Mouse (Mus musculus): Measurements from ENCODE around the gene Hist1h4h. TPM values are rescaled to one million over a fixed set of nuclear protein-coding genes. Genes with fewer than 3 reads are reported as not detected.

Hist1h4h gene
- total RNA-seq, 2 experiments from 2014 or later = 930 to 1,063 TPM

DNA sequence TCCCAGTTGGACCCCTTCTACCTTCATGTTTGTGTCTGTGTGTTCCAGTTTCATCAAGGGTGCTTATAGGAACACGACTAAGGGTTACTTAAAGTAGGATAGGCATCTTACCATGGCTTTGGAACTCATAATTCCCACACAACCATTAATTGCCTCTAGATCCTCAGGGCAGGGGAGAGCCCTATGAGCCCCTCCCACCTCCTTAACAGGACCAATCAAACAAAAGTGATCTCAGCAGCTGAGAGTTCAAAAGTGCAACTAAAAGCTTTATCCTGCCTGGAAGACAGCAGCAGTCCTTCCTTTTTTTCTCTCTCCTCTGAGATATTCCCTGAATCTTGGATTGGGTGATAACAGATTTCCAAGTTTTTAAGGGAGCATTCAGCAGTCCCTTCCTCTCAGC, 20.7 kb upstream of the Hist1h4h start:
- no peak for DNase-seq

DNA sequence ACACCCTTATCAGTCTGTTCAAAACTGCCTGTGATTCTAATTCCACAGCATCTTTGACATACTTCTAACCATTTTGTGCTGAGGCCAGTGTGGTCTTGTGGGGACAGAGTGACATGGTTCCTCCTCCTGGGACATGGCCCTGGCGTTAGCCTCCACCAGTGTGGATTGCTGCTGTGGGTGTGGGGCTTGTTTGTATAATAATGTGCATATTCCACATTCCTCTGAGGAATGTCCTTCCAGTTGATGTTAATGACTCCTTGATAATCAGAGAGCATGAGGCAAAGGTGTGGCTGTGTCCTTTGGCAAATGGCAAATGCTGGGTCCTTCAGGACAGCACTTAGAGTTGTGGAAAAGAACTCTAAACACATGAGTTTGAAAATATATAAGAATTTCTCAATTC, 17.3 kb upstream of the Hist1h4h start:
- DNase-seq = no peak

DNA sequence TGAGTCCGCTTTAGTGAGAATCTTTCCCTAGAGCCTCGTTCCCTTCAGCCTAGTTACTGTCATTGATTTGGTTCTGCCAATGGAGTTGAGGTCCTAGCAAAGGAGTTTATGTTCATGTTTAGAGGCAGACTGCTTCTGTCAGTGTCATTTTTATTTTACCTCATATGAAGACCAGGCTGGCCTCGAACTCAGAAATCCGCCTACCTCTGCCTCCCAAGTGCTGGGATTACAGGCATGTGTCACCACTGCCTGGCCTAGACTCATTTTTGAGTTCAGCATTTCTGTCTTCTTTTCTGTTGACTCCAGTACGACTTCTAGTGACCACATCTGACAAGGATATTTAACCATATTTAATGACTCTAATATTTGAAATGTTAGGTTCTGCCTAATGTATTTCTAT, 15.6 kb upstream of the Hist1h4h start:
- DNase-seq = no peak

DNA sequence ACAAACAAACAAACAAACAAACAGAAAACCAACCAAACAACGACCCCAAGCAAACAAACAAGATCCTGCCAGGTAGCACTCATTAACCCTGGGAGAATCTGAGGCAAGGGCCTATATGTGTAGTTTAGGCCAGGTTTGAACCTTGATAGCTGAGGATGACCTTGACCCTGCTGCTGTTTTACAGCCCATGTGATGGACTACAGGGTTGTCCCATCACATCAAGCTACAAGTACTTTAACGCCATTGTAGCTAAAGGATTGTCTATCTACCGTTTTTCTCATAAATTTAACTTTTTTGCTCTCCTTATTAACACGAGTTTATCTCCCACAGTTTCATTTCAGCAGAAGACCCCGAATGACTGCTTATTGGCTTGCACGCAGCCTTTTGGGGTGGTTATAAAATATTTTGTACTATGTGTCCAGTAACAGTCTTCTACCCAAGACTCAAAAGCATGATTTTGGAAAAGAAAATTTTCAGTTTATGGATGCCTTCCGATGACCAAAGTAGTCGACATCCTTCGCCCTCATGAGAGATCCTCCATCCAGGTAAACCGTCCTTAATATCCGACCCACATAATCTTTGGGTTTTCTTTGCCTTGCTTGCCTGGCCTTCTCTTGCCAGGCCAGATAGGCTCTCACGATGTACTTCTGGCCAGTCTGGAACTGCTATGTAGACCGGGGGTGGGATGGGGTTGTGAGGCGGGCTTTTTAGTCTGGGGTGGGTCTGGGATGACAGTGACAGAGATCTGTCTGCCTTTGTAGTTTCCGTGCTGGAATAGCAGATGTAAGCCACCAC, 14.8 kb upstream of the Hist1h4h start:
- DNase-seq = no peak

DNA sequence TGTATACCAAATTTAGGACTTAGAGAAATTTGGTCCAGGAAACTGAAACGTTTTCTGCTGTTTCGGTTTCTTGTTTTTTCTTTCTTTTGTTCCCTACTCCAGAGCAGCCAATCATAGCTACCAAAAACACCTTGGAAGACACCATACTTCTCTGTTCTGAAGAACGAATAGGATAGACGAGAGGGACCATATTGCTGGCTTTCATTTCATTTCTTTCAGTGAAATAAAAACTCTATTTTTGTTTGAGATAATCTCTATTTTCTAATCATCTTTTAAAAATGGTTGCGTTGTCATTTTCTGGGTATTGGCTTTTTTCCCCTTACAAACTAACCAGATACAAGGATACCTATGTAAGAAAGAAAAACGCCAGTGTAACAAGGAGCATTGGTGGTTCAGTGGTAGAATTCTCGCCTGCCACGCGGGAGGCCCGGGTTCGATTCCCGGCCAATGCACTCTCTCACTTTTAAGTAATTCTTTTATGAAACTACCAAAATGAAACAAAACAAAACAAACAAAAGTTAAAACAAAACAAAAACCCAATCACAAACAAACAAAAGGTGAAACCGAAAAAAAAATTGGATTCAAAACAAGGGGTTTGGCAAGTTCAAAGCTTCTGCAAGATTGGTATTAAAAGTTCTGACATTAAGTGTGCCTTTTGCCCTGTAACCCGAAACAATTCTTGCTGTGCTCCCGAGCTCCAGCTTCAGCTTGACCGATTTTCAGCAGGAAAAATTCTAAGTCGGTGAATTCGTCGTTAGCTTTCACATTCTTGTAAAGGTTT, 13.8 kb upstream of the Hist1h4h start:
- peak; percentile 86 for DNase-seq

DNA sequence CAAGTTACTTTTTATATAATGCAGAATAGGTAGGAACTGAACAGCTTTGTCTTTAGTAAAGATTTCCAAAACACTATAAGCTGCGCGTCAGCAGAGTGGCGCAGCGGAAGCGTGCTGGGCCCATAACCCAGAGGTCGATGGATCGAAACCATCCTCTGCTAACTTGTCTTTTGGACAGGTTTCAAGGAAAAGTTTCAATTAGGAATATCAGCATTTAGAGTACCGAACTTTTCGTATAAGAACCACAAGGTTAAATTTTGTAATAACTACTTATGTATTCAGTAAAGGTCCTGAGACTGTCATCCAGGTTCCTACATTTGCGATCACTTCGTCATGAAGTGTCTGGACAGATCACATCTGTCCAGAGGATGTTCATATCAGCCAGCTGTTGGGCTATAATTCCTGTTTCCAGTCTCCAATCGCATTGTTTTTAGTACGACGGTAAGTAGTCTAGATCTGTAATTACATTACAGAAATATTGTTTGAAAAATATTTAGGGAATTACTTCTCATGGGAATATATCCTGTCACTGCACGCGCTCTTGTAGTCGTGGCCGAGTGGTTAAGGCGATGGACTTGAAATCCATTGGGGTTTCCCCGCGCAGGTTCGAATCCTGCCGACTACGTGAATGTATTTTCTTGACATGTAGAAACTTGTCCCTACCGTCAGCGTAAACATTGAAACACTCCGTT, 13.1 kb upstream of the Hist1h4h start:
- peak; percentile 92 for DNase-seq

DNA sequence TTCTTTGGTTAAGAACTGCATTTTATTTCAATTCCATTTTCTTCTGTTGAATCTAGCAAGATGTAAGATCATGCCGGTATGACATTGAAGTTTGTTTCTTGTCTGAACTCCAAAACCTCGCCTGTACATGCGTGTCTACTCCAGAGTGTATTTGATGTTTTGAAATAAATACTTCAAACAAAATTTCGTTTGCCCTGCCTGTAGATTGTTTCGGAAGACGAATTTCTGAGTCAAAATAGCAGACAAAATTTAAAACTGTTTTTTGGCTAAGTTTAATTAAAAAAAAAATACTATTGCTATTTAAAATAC, 12.6 kb upstream of the Hist1h4h start:
- DNase-seq = no peak

DNA sequence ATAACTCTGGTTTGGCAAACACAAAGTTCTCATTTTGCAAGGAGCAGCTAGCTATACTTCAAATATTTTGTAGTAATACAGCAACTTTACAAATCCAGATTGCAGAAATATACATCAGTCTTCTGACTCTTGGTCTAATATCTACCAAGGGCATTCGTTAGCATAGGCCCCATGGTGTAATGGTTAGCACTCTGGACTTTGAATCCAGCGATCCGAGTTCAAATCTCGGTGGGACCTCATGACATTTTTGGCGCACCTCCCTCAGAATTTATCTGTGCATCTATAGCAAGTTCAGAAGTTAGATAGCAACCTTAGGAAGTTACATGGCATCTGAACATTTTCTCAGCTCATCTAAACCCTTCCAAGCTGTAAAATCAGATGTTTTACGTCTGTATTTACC, 12.0 kb upstream of the Hist1h4h start:
- DNase-seq = peak; percentile 87

DNA sequence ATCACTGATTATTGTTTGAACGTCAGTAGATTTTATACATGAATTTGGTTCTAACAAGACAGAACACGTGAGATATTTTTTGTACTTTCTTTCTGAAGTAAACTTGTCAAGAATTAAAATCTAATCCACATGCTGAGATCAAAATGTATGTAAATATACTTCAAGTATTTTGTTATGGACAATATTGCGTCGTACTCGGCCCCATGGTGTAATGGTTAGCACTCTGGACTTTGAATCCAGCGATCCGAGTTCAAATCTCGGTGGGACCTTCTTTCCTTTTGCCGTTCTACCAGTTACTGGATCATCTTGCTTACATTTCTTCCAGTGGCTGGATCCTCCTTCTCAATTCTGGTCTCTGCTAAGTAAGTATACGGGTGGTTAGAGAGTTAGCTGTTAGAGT, 11.4 kb upstream of the Hist1h4h start:
- DNase-seq = peak; percentile 85

DNA sequence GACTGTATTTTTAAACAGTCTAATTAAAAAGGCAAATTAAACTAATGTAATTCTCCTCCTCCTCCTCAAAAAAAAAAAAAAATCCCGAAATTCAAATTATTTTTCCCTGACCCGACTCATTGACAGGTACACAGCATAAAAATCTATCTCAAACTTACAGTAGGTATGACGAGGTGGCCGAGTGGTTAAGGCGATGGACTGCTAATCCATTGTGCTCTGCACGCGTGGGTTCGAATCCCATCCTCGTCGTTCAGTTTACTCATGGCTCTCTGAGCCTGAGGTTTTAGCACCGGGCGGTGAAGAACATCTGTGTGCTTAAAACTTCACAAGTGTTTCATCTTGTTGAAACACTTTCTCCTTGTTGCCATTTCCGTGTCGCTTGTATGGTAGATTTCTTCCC, 9.1 kb upstream of the Hist1h4h start:
- DNase-seq = peak; percentile 86

DNA sequence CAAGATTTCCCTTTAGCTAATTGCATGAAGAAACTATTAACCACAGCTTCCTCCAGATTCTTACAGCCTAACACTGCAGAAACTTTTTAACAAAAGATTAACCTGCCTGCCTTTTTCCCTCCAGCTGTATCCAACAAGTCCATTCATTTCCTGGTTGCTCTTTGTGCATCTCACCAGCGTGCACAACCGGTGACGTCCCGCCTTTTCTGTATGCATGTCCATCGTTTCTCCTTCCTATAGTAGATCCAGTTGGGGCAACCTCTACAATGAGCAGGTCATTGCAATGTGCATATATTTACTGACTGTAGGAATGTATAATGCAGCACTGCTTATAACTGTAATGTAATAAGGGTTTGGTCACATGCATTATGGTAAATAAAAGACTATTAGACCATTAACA, 6.9 kb upstream of the Hist1h4h start:
- DNase-seq = no peak

DNA sequence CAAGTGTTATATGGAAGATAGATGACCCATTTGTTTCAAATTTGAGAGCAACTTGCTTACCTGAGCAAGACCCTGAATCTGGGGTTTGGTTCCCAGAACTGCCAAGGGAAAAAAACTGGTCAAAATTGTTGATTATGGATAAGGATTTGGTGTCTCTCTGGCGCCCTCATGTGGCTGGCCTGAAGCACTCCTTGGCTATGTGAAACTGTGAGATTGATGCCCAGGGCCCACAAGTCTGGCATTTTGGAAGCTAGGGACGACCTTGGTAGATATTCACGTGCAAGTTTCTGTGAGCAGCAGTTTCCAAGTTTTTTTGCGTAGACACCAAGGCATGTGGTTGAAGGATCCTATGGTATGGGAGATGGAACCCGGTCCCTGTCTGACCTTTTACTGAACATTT, 6.2 kb upstream of the Hist1h4h start:
- DNase-seq = peak; percentile 84

DNA sequence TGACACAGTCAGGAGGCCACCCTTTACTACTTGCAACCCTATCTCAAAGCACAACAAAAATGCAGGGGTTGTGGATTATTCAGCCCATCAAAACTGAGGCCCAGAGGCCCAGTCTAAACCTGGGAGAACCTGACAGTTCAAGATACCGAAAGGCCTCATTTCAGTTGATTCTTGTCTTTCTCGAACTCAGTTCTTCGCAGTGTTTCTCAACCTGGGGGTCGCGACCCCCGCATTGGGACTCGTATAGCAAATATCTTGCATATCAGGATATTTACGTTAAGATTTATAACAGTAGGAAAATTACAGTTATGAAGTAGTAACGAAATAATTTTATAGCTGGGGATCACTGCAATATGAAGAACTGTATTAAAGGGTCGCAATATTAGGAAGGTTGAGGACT, 4.9 kb upstream of the Hist1h4h start:
- no peak for DNase-seq

DNA sequence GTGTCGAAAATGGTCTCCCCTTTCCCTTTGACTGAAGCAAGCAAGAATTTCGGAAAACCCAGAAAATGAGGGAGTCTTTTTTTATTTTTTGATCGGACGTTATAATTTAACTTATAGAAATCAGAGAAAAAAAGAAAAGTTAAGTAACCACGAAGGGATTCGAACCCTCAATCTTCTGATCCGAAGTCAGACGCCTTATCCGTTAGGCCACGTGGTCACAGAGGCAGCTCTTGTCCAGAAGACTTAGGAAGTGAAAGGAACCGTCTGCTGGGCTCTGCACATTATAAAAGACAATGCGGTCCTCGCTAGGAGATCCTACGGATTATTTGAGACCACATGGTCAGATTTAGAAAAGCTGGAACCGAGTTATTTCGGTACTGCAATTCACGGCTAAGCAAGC, 4.5 kb upstream of the Hist1h4h start:
- peak; percentile 96 for DNase-seq

DNA sequence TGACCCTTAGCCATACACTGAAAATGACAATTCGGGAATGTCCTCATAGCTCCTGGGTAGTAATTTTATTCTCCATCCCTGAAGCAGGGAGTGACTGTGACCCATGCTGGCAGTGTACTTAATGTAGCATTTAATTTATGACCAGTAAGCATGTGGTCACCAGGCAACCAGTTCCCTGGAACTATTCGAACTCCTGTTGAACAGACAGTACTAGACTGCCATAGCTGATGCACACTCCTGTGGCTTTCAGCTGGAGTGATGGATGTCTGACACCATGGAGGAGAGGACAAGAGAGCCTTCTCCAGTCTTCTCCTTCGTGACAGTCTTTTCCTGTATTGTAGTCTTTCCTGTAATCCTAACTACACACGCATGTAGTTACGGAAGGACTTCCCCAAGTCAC, 1.8 kb upstream of the Hist1h4h start:
- DNase-seq = no peak

DNA sequence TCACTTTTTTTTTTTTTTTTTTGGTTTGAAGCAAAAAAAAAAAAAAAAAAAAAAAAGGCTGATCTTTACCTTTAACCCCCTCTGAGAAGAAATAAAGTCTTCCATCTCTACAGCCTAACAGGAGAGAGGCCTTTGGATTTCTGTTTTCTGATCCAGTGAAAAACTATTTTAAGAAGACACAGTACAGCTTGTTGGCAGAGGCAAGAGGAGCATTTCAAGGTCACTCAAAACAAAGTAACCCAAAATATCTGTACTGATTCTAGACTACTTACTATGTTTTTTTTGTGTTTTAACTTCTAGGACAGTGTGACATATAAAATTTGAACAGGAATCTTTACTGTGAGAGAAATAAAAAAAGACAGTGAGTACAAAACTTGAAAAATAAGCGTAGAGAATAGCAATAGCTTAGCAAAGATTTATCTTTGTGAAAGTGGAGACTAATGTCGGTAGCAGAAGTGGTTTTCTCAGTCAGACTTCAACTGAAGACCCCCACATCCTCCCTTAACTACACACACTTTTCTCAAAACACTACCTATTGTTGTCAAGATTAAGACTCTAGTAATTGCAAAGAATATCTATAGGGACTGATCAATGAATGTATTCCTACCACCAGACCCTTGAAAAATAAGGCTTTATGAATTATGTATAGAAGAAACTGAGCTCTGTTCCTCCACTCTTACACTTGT, 1.2 kb upstream of the Hist1h4h start:
- DNase-seq = no peak

DNA sequence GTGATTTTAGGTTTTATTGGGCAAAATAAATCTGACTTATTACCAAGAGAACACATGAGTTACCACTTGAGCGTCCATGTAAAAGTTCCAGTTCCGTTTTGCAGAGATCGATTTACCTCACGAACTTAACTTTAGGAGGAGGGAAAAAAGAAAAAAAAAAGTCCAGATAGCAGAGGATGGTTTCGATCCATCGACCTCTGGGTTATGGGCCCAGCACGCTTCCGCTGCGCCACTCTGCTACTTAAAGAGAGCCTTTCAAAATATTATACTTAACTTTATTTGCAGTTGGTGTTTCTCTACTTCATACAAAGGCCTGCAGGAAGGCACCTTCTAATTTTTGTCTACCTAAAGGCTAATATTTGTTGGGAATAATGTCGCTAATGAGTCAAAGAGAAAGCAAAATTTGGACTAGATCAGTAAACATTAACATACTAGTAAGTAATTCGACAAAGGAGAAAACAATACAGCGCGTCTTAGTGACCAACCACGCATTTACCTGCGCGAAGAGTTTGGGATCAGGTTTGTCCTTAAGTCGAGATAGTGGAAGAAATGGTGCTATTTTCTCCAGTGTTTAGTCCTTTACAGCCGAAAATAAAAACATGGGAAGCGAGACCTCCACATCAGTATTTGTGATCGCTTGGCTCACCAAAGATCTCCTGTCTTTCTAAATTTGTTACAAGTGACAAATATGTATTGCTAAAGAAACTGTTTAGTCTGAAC, 509 bp upstream of the Hist1h4h start:
- DNase-seq = peak; percentile 74

DNA sequence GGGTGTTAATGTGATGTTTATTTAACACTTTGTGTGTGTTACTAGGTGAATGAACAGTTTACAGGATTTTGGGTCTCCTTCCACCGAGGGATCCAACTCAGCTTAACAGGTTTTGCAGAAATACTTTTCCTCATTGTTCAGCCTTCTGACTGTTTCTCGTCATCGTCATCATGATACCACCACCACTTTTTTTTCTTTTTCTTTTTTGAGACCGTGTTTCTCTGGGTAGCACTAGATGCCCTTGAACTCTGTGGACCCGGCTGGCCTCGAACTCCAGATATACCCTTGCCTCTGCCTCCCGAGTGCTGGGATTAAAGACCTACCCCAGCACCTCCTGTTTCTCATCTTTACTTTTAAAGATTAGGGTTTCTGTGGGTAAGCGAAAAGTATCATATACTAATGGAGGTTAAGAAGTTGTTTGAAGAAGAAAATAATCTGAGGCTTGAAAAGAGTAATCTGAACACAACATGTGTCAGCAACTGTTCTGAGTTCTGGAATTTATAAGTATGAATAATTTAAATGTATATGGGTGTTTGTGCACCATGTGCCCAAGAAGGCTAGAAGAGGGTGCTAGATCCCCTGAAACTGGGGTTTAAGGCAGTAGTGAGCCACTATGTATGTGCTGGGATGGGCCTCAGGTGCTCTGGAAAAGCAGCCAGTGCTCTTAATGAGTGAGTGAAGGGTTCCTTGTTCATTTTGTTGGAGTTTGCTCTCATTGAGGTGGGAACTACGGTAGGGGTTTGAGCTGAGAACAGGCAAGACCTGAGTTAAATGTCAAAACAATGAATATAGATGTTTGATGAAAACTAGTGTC, 1.6 kb downstream of the Hist1h4h start:
- DNase-seq = no peak

DNA sequence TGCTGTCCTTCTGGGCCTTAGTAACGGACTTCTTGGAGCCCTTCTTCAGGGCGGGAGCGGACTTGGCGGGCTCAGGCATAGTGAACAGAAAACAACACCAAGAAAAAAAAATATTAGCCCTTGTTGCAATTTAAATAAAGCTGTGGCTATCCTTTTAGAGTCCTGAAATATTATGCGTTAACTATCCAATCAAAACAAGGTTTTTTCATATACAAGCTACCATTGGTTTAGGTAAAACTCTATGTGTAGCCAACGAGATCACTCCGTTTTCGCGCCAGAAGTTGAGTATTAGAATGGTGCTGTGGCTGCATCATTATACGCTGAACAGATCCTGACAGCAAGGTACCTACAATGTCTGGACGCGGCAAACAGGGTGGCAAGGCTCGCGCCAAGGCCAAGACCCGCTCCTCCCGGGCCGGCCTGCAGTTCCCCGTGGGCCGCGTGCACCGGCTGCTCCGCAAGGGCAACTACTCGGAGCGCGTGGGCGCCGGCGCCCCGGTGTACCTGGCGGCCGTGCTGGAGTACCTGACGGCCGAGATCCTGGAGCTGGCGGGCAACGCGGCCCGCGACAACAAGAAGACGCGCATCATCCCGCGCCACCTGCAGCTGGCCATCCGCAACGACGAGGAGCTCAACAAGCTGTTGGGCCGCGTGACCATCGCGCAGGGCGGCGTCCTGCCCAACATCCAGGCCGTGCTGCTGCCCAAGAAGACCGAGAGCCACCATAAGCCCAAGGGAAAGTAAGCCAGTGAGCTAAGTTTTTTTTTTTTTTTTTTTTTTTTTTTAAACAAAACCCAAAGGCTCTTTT, 2.9 kb downstream of the Hist1h4h start, which contains the start of gene Hist1h2af:
Hist1h2af (plus strand) TSS at position 347 of the 808 bp plus-strand sequence.
- peak; percentile 73 for DNase-seq
